ENCODE assay signal across 21 mouse cellular contexts in the genomic region with DNA sequence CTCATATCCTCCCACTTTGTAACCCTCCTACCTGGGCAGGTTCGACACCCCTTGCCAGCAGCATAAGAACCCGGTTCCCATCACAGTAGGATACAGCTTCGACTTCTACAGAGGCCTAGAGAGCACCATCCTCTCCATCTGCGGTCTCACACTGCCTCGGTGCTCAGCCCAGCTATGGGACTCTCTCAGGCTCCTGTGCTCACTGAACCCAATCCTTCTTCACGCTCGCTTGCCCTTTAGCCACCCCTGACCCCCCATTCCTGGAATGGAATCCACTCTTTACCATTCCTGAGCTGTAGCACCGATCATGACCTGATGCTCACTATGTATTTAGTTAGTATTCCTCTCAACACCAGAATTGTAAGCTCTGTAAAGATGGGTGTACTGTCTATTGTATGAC. TPM values are rescaled to one million over a fixed set of nuclear protein-coding genes. Genes with fewer than 3 reads are reported as not detected.
DNase-seq lines count a peak whose midpoint lies in the region; ATAC-seq lines count a peak whose summit lies in the region.
"Had no signal": no experiment of that assay in that cellular context is flagged by ENCODE, and none has a peak within 500 bp of the region (broad histone marks: within the 10 kb centered on the region; RNA-seq: fewer than 3 reads in every experiment).

No protein-coding gene starts in this region.

- peak; percentile 52 for DNase-seq in kidney, adult 18-20 months
- DNase-seq in kidney, adult 8-10 months, result peak; percentile 63 to 65
- DNase-seq in kidney, postnatal 25 days, result peak; percentile 57 to 75
- no peak for DNase-seq in left cerebral cortex, postnatal 36 days (ENCODE audit: low spot score in 2 of 2)
- no peak for DNase-seq in cerebellum, adult 9-10 months
- DNase-seq: adrenal gland, postnatal 10 days; cerebellum, adult 11 months; cerebellum, adult 8-10 months; cerebellum, postnatal 25 days; gastrocnemius, postnatal 25 days; heart, postnatal 10 days; heart, postnatal 4 days had no signal

- H3K4me2 ChIP-seq in kidney, embryonic 16.5 days (replicated peaks; ENCODE audit: low read depth, low read length), result peak overlapping the region; percentile 27; the same call in 1 of the 2 replicates
- H3K4me2 ChIP-seq: embryonic facial prominence, embryonic 12.5 days; forebrain, embryonic 15.5 days; hindbrain, embryonic 13.5 days had no signal

- intact Hi-C loops in left cerebral cortex, postnatal 36 days (cut with DNase I), result no loop called here

- H3K27ac ChIP-seq in kidney, embryonic 16.5 days (ENCODE audit: low read length), result peak overlapping the region; percentile 77
- H3K27ac ChIP-seq: embryonic facial prominence, embryonic 12.5 days; forebrain, embryonic 15.5 days; hindbrain, embryonic 13.5 days; hindbrain, postnatal 0 days had no signal

- peak overlapping the region; percentile 22 for H3K4me3 ChIP-seq in kidney, embryonic 16.5 days (ENCODE audit: low read length)
- H3K4me3 ChIP-seq: embryonic facial prominence, embryonic 12.5 days; forebrain, embryonic 15.5 days; hindbrain, embryonic 13.5 days had no signal

- 58% methylated on average over 8 of the region's 8 CpGs for WGBS in kidney, embryonic 16.5 days

- no peaks in the 10 kb centered on the region for H3K27me3 ChIP-seq in kidney, embryonic 16.5 days (ENCODE audit: insufficient read depth, low read length)
- H3K27me3 ChIP-seq: embryonic facial prominence, embryonic 12.5 days; forebrain, embryonic 15.5 days; hindbrain, embryonic 13.5 days had no signal

- H3K9me3 ChIP-seq in kidney, embryonic 16.5 days (ENCODE audit: low read length), result no peaks in the 10 kb centered on the region
- H3K9me3 ChIP-seq: embryonic facial prominence, embryonic 12.5 days; forebrain, embryonic 15.5 days; G1E; hindbrain, embryonic 13.5 days had no signal

- no peak overlapping the region for H3K9ac ChIP-seq in kidney, embryonic 16.5 days (replicated peaks; ENCODE audit: low read length)
- H3K9ac ChIP-seq: embryonic facial prominence, embryonic 12.5 days; forebrain, embryonic 15.5 days; hindbrain, embryonic 13.5 days had no signal

- peaks cover 23% of the 10 kb centered on the region for H3K4me1 ChIP-seq in kidney, embryonic 16.5 days (ENCODE audit: insufficient read depth, low read length)
- H3K4me1 ChIP-seq: embryonic facial prominence, embryonic 12.5 days; forebrain, embryonic 15.5 days; hindbrain, embryonic 13.5 days had no signal

- H3K36me3 ChIP-seq in kidney, embryonic 16.5 days (ENCODE audit: insufficient read depth, low read length), result no peaks in the 10 kb centered on the region
- H3K36me3 ChIP-seq: embryonic facial prominence, embryonic 12.5 days; forebrain, embryonic 15.5 days; G1E; hindbrain, embryonic 13.5 days had no signal

- ATAC-seq in kidney, embryonic 16.5 days (ENCODE audit: low FRiP score, low TSS enrichment), result peak; percentile 82
- no peak for ATAC-seq in frontal cortex, adult (ENCODE audit: low TSS enrichment)
- ATAC-seq: forebrain, embryonic 15.5 days; hindbrain, postnatal 0 days had no signal

RNA-seq across cellular contexts. Expression of a gene that starts 17.0 kb away (rescaled TPM):
- polyA plus RNA-seq in kidney, embryonic 16.5 days (2015; fragmentation: Nextera tagmentation; extraction: Ambion mirVana), result 25.6 and 26.6 TPM in 2 replicates
- under 1 TPM in 1 of 2 experiments, not detected in 1; 0.10 TPM for total RNA-seq in left cerebral cortex, postnatal 36 days (2021)
- total RNA-seq: granulocyte monocyte progenitor cell, adult 5-6 weeks had no signal
- polyA plus RNA-seq: cortical plate, adult 2 months; forebrain, embryonic 15.5 days; G1E had no signal

Comparison
In these comparisons a context has a peak if more than half of its experiments do, and no peak if none do; other contexts are left out.
1. DNase-seq: peak in kidney, adult 18-20 months (single experiment), kidney, adult 8-10 months (2 of 2) and kidney, postnatal 25 days (2 of 2); none in left cerebral cortex, postnatal 36 days (0 of 2) and cerebellum, adult 9-10 months (single experiment).